Mouse (Mus musculus) CH12F3 (cell line): Measurements from ENCODE around the gene Ttll9.

ENCODE experiments used
- in situ Hi-C: fragments of 300-500 bp; cut with MboI; formaldehyde crosslinking; loops from 2 replicates; pipeline ENCODE4 v1.14.3; 2020; ENCODE audit warnings: low sequenced_read_pairs

Ttll9 gene

DNA sequence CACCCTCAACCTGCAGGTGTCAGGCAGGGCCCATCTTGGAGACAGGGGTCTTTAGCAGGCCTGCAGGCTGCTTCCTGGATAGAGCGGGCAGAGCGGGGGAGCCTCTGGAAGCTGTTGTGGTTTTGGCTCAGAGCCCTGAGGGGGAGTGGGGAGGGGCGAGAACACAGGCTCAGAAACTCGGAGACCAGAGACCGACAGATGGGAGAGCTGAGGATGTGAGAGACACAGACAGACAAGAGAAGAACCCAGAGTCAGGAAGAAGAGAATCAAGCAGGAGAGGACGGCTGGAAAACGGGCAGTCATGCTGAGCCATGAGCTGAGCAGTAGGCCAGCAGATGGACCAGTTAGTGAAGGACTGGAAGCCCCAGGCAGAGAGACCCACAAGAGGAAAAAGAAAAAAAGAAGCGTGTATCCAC, 83.6 kb downstream of the Ttll9 start:
- in situ Hi-C loops = no loop called here

DNA sequence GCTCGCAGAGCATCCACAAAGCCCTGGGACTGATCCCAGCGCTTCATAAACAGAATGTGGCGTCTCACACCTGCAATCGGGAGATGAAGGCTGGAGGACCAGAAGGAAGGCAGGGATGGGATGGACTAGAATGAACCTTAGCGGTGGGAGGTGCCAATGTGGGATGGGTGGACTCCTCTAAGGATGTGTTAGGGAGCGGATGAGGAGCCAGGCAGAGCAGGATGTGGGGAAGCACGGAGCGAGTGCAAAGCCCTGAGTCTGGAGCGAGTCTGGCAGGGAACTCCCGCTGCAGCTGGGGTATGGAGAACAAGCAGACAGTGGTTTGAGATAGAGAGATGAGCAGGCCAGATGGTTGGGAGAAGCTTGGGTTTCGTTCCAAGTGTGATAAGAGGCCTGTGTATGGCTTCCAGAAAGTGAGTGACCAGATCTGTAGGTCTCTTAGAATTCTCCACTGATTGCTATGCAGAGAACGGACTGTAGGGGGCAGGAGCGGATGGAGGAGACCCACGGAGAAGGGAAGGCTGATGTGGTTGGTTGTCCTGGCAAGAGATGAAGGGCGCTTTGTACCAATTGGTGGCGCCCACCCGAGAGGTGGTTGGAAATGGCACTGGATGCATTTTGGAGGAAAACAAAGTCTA, 85.7 kb downstream of the Ttll9 start:
- in situ Hi-C loops = no loop called here

DNA sequence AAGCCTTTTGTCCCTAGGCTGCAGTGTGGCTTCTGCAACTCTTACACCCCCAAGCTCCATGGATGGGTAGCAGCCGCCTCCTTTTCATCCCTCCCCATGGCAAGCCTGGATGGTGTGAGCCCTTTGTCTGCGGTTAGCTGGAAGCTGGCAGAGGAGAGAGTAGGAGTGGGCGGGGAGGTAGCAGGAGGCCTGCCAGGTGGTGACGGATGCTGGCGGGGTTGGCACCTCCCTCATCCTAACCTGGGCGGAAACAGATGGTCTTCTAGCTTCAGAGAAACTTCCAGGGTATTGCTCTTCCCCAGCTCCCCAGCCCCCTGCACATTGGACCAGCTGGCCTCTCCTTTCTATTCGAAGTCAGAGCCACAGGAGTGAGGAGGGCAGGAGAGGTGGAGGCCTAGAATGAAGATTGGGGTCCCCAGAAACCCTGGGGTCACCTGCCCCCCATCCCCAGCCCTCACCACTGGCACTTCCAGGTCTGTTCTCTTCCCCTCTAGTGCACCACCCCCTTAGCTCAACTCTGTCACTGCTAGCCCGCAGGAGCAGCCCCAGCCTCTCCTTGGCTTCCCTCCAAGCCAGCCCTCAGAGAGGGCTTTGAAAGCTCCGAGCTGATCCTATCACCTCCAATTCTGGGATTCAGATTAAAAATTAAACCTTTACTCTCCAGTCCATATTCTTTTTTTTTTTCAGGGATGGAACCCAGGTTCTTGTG, 87.2 kb downstream of the Ttll9 start:
- in situ Hi-C loops = no loop called here

GRCm38 (mm10) chr2:153049997-153050358, 87.7 kb downstream of the Ttll9 start:
- in situ Hi-C loops = no loop called here

DNA sequence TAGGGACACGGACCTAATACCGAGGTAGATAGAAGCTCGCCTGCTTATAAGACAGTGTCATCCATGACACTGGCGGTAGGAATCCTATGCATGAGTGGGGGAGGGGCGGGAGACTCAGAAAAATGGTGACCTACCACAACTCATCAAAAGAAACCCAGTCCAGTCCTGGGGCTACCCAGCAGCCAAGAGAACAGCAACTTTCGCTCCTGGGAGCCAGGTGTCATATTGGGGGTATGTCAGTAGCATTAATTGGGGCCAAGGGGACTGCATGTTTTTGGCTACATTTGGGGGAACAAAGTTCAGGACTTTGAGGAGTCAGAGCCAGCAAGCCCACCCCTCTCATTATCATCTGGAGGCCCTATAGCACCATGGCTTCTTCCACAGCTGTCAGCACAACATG, 88.8 kb downstream of the Ttll9 start:
- in situ Hi-C loops = no loop called here

- in situ Hi-C loops = no loop called here
These were observed 89.3 kb downstream of the Ttll9 start for GRCm38 (mm10) chr2:153051537-153051936.

GRCm38 (mm10) chr2:153052700-153053351, 90.5 kb downstream of the Ttll9 start:
- in situ Hi-C loops = no loop called here

DNA sequence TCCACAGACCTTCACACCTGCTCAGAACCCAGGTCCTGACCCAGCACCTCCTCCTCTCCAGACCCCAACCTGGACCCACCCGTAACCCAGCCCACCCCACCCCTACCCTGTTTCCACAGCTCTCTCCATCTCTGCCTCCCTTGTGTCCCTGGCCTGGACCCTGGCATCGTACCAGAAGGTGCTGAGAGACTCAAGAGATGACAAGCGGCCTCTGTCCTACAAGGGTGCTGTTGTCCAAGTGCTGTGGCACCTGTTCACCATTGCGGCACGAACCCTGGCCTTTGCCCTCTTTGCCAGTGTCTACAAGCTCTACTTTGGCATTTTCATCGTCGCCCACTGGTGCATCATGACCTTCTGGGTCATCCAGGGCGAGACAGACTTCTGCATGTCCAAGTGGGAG, 91.6 kb downstream of the Ttll9 start:
- in situ Hi-C loops = no loop called here

DNA sequence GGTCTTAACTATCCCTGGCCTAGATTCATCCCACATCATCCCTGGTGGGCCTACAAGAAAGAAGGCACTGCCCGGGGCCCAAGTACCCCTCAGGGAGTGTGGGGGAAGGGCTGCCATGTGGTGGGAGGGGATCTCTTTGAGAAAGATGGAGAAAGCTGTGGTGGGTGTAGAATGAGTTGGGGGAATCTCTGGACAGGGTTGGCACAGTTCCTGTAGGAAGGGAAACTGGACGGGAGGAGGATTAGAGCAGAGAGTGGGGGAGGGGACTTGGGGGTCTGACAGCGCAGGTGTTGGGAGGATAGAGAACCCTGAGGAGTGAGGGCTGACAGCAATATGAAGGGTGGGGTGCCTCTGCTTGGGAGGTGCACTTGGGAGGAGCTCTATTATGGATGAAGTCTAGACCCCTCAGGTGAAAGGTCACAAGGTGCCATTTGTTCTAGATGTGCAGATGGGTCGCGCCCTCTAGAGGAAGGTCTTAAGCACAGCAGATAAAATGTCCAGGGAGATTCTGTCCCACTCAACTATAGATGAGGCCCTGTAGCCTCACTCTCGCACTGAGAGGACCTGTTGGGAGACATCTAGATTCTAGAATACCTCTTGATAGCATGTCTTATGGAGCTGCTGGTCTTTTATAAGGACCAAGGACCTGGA, 93.1 kb downstream of the Ttll9 start:
- in situ Hi-C loops = no loop called here
